Mouse (Mus musculus) kidney, adult 2 months (tissue): ENCODE data around the gene Zfp553.

Experiments
- CTCF ChIP-seq: fragments of 200-500 bp; conservative IDR thresholded peaks from 2 replicates; pipeline ENCODE4 v1.5.1; 2011; ENCODE audit warnings: low read depth, mild to moderate bottlenecking, control low read depth, low read length, moderate library complexity, mixed read lengths; ENCODE audit not compliant: insufficient read depth, insufficient read length
- POLR2A ChIP-seq: fragments of 200-500 bp; IDR thresholded peaks from one replicate; pipeline ENCODE4 v1.6.1; 2011; ENCODE audit warnings: low read depth, low read length, control low read depth

GRCm38 (mm10) chr7:127272566-127272965 lies 39.7 kb downstream of the Zfp553 start:
- no peak for TF ChIP-seq CTCF
- TF ChIP-seq POLR2A, result no peak
